Mouse (Mus musculus): Measurements from ENCODE around the gene Uspl1. TPM values are rescaled to one million over a fixed set of nuclear protein-coding genes. Genes with fewer than 3 reads are reported as not detected.

Gene Uspl1
- polyA plus RNA-seq, 1 experiment from 2014 or later = 65.7 TPM

DNA sequence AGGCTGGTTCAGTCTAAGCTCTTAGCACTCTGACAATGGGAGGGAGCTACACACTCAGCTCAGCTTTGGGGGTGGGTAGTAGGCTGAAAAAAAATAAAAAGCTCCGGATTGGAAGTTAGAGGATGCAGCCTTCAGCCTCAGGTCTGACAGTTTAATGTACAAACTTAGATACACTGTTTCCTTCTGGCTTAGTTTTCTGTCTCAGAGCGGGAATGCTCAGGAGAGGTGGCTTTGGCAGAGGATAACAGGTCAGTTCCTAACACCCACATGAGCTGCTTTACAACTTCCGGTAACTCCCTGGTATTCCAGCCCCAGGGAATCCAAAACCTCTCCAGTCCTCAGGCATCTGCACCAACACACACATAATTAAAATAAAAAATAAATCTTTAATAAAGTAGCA, 4.3 kb upstream of the Uspl1 start:
- H3K9me3 ChIP-seq (ENCODE audit: control insufficient read depth, low read length) = no peaks in the 10 kb centered on the region
- H3K4me2 ChIP-seq (replicated peaks) = no peak overlapping the region
- DNase-seq (ENCODE audit: low spot score) = no peak
- no peak for ATAC-seq (ENCODE audit: low FRiP score)
- no peak overlapping the region for H3K9ac ChIP-seq
- no peak overlapping the region for H3K4me3 ChIP-seq (replicated peaks; ENCODE audit: low read length)
- 90% methylated on average over 3 of the region's 3 CpGs for WGBS
- H3K4me1 ChIP-seq (replicated peaks; ENCODE audit: control insufficient read depth, insufficient read depth, low read length) = peaks cover 4% of the 10 kb centered on the region; the same call in 1 of the 2 replicates
- H3K27me3 ChIP-seq (ENCODE audit: control insufficient read depth, insufficient read depth, low read length) = no peaks in the 10 kb centered on the region
- H3K36me3 ChIP-seq (replicated peaks; ENCODE audit: control insufficient read depth, insufficient read depth) = no peaks in the 10 kb centered on the region; the same call in 1 of the 2 replicates
- H3K27ac ChIP-seq = no peak overlapping the region

- WGBS = 82% methylated on average over 5 of the region's 5 CpGs
- no peak for ATAC-seq (ENCODE audit: low FRiP score)
Measured at GRCm38 (mm10) chr5:149182186-149182870, 1.8 kb upstream of the Uspl1 start.

GRCm38 (mm10) chr5:149183122-149183521, 1.0 kb upstream of the Uspl1 start:
- no peak for DNase-seq (ENCODE audit: low spot score)
- 62% methylated on average over 1 of the region's 1 CpGs for WGBS
- Histone ChIP-seq H3K4me1 (replicated peaks; ENCODE audit: control insufficient read depth, insufficient read depth, low read length) (peaks cover 23% of the 10 kb centered on the region), H3K27ac (peak overlapping the region; percentile 94), H3K4me2 (replicated peaks) (peak overlapping the region; percentile 59), H3K27me3 (ENCODE audit: control insufficient read depth, insufficient read depth, low read length) (no peaks in the 10 kb centered on the region), H3K4me3 (replicated peaks; ENCODE audit: low read length) (peak overlapping the region; percentile 55), H3K9ac (peak overlapping the region; percentile 84), H3K9me3 (ENCODE audit: control insufficient read depth, low read length) (no peaks in the 10 kb centered on the region), H3K36me3 (replicated peaks; ENCODE audit: control insufficient read depth, insufficient read depth) (peaks cover under 1% of the 10 kb centered on the region; the same call in 1 of the 2 replicates)
- no peak for ATAC-seq (ENCODE audit: low FRiP score)

More at GRCm38 (mm10) chr5:149182186-149182870, 1.8 kb upstream of the Uspl1 start:
- Histone ChIP-seq H3K9ac (no peak overlapping the region), H3K36me3 (replicated peaks; ENCODE audit: control insufficient read depth, insufficient read depth) (no peaks in the 10 kb centered on the region; the same call in 1 of the 2 replicates), H3K27me3 (ENCODE audit: control insufficient read depth, insufficient read depth, low read length) (no peaks in the 10 kb centered on the region), H3K9me3 (ENCODE audit: control insufficient read depth, low read length) (no peaks in the 10 kb centered on the region), H3K4me1 (replicated peaks; ENCODE audit: control insufficient read depth, insufficient read depth, low read length) (peaks cover 23% of the 10 kb centered on the region), H3K27ac (no peak overlapping the region), H3K4me2 (replicated peaks) (no peak overlapping the region), H3K4me3 (replicated peaks; ENCODE audit: low read length) (no peak overlapping the region)
- DNase-seq (ENCODE audit: low spot score) = no peak

- DNase-seq (ENCODE audit: low spot score) = peak; percentile 71
- no peak for ATAC-seq (ENCODE audit: low FRiP score)
Measured at GRCm38 (mm10) chr5:149183721-149184103, 438 bp upstream of the Uspl1 start.

DNA sequence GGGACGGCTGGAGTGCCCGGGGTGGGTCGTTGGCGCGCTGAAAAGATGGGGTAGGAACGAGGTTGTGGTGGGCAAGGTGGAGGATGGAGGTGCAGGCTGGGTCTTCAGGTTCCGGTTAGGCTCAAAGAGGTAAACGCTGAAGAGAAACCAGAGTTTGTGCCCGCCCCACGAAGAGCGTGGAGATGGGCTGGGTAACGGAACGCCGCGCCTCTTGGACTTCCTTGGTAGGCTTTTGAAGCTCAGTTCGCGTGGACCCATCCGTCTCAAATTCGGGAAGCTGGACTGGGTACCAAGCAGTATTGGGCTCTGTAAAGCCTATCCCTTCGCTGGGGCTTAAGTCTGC, 665 bp downstream of the Uspl1 start:
- Histone ChIP-seq H3K4me1 (replicated peaks; ENCODE audit: control insufficient read depth, insufficient read depth, low read length) (peaks cover 23% of the 10 kb centered on the region), H3K27ac (peak overlapping the region; percentile 77), H3K9ac (peak overlapping the region; percentile 79), H3K36me3 (replicated peaks; ENCODE audit: control insufficient read depth, insufficient read depth) (peaks cover 17% of the 10 kb centered on the region), H3K4me3 (replicated peaks; ENCODE audit: low read length) (peak overlapping the region; percentile 73), H3K9me3 (ENCODE audit: control insufficient read depth, low read length) (no peaks in the 10 kb centered on the region), H3K27me3 (ENCODE audit: control insufficient read depth, insufficient read depth, low read length) (no peaks in the 10 kb centered on the region), H3K4me2 (replicated peaks) (peak overlapping the region; percentile 78)
- under 1% methylated on average over 20 of the region's 20 CpGs for WGBS
- no peak for ATAC-seq (ENCODE audit: low FRiP score)
- no peak for DNase-seq (ENCODE audit: low spot score)

More at GRCm38 (mm10) chr5:149183721-149184103, 438 bp upstream of the Uspl1 start:
- Histone ChIP-seq H3K4me3 (replicated peaks; ENCODE audit: low read length) (peak overlapping the region; percentile 55), H3K4me1 (replicated peaks; ENCODE audit: control insufficient read depth, insufficient read depth, low read length) (peaks cover 23% of the 10 kb centered on the region), H3K9ac (peak overlapping the region; percentile 84), H3K9me3 (ENCODE audit: control insufficient read depth, low read length) (no peaks in the 10 kb centered on the region), H3K27me3 (ENCODE audit: control insufficient read depth, insufficient read depth, low read length) (no peaks in the 10 kb centered on the region), H3K36me3 (replicated peaks; ENCODE audit: control insufficient read depth, insufficient read depth) (peaks cover 6% of the 10 kb centered on the region), H3K4me2 (replicated peaks) (peak overlapping the region; percentile 59), H3K27ac (peak overlapping the region; percentile 94)
- 1% methylated on average over 13 of the region's 13 CpGs for WGBS

- peak overlapping the region; percentile 73 for H3K4me3 ChIP-seq (replicated peaks; ENCODE audit: low read length)
- H3K9ac ChIP-seq = peak overlapping the region; percentile 79
- H3K9me3 ChIP-seq (ENCODE audit: control insufficient read depth, low read length) = no peaks in the 10 kb centered on the region
- ATAC-seq (ENCODE audit: low FRiP score) (no peak), DNase-seq (ENCODE audit: low spot score) (no peak)
- H3K27me3 ChIP-seq (ENCODE audit: control insufficient read depth, insufficient read depth, low read length) = no peaks in the 10 kb centered on the region
- H3K27ac ChIP-seq = no peak overlapping the region
- peaks cover 23% of the 10 kb centered on the region for H3K4me1 ChIP-seq (replicated peaks; ENCODE audit: control insufficient read depth, insufficient read depth, low read length)
- WGBS = 81% methylated on average over 3 of the region's 3 CpGs
- H3K4me2 ChIP-seq (replicated peaks) = peak overlapping the region; percentile 78
- H3K36me3 ChIP-seq (replicated peaks; ENCODE audit: control insufficient read depth, insufficient read depth) = peaks cover 27% of the 10 kb centered on the region
Measured at GRCm38 (mm10) chr5:149185806-149186205, 1.7 kb downstream of the Uspl1 start.

GRCm38 (mm10) chr5:149190160-149190559, 6.0 kb downstream of the Uspl1 start:
- H3K4me1 ChIP-seq (replicated peaks; ENCODE audit: control insufficient read depth, insufficient read depth, low read length) = peaks cover 18% of the 10 kb centered on the region
- no peaks in the 10 kb centered on the region for H3K9me3 ChIP-seq (ENCODE audit: control insufficient read depth, low read length)
- no peak overlapping the region for H3K4me2 ChIP-seq (replicated peaks)
- H3K9ac ChIP-seq = no peak overlapping the region
- DNase-seq (ENCODE audit: low spot score) (no peak), ATAC-seq (ENCODE audit: low FRiP score) (no peak)
- no peak overlapping the region for H3K4me3 ChIP-seq (replicated peaks; ENCODE audit: low read length)
- 98% methylated on average over 1 of the region's 1 CpGs for WGBS
- peaks cover 67% of the 10 kb centered on the region for H3K36me3 ChIP-seq (replicated peaks; ENCODE audit: control insufficient read depth, insufficient read depth)
- H3K27me3 ChIP-seq (ENCODE audit: control insufficient read depth, insufficient read depth, low read length) = no peaks in the 10 kb centered on the region
- no peak overlapping the region for H3K27ac ChIP-seq

- WGBS = 0% methylated on average over 1 of the region's 1 CpGs
- Histone ChIP-seq H3K4me1 (replicated peaks; ENCODE audit: control insufficient read depth, insufficient read depth, low read length) (peaks cover 19% of the 10 kb centered on the region; the same call in 1 of the 2 replicates), H3K36me3 (replicated peaks; ENCODE audit: control insufficient read depth, insufficient read depth) (peaks cover 66% of the 10 kb centered on the region), H3K4me2 (replicated peaks) (0 out of 2 replicates have a peak overlapping the region, but pooled peaks have one; percentile 6), H3K4me3 (replicated peaks; ENCODE audit: low read length) (no peak overlapping the region), H3K9ac (no peak overlapping the region), H3K9me3 (ENCODE audit: control insufficient read depth, low read length) (no peaks in the 10 kb centered on the region), H3K27ac (no peak overlapping the region), H3K27me3 (ENCODE audit: control insufficient read depth, insufficient read depth, low read length) (no peaks in the 10 kb centered on the region)
- ATAC-seq (ENCODE audit: low FRiP score) = no peak
- DNase-seq (ENCODE audit: low spot score) = no peak
Measured at GRCm38 (mm10) chr5:149196611-149197010, 12.5 kb downstream of the Uspl1 start.

DNA sequence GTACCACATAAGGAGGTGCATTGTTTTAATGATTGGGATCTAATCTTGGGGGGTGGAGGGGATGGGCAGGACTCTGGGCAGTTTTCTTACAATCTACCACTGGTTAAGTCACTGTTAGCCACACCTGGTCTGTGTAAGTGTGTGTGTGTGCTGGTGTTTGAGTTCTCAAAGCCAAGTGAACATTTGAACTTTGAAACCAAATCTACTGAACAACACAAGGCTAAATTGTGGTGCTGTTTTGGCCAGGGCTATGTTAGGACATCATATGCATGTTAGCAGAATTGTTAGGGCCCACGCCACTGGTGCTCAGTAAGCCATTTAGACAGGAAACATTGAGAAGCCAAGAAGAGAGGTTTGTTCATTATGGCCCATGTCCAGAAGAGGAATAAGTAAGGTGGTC, 14.6 kb downstream of the Uspl1 start:
- Histone ChIP-seq H3K27ac (no peak overlapping the region), H3K4me1 (replicated peaks; ENCODE audit: control insufficient read depth, insufficient read depth, low read length) (peaks cover 19% of the 10 kb centered on the region; the same call in 1 of the 2 replicates), H3K36me3 (replicated peaks; ENCODE audit: control insufficient read depth, insufficient read depth) (peaks cover 68% of the 10 kb centered on the region), H3K9me3 (ENCODE audit: control insufficient read depth, low read length) (no peaks in the 10 kb centered on the region), H3K4me3 (replicated peaks; ENCODE audit: low read length) (no peak overlapping the region), H3K27me3 (ENCODE audit: control insufficient read depth, insufficient read depth, low read length) (no peaks in the 10 kb centered on the region), H3K9ac (no peak overlapping the region), H3K4me2 (replicated peaks) (no peak overlapping the region)
- WGBS = 96% methylated on average over 1 of the region's 1 CpGs
- ATAC-seq (ENCODE audit: low FRiP score) (no peak), DNase-seq (ENCODE audit: low spot score) (no peak)

All from hindbrain, embryonic 14.5 days (tissue).